Mouse (Mus musculus): ENCODE measurements at regions not wholly inside any gene's neighbourhood (a gene's known extent, or its start where the extent isn't known, plus 50 kb on each side); places are given as distances from the start of the nearest gene placed in this dataset.
A peak's percentile ranks its signal among the peaks of the same experiment; 100 is the strongest.

GRCm38 (mm10) chr7:72774031-72774770 lies 467.8 kb upstream of the Mctp2 start:
- H3K4me1 ChIP-seq (ENCODE audit: control insufficient read depth, insufficient read depth, low read length): no peaks in the 10 kb centered on the region
- DNase-seq (ENCODE audit: low spot score): no peak
- no peaks in the 10 kb centered on the region for H3K27me3 ChIP-seq (ENCODE audit: control insufficient read depth, insufficient read depth, low read length)
- no peak overlapping the region for H3K4me2 ChIP-seq (ENCODE audit: low read depth, low read length)
- no peak overlapping the region for H3K9ac ChIP-seq (replicated peaks; ENCODE audit: low read length)
- H3K4me3 ChIP-seq (ENCODE audit: low read depth, low read length): no peak overlapping the region
- ATAC-seq (replicated peaks; ENCODE audit: insufficient number of reproducible peaks, low FRiP score, low TSS enrichment, low read depth): peak; percentile 70; the same call in 1 of the 2 replicates
- H3K9me3 ChIP-seq (replicated peaks; ENCODE audit: control insufficient read depth, low read length): no peaks in the 10 kb centered on the region
- 79% methylated on average over 3 of the region's 3 CpGs for WGBS
- H3K27ac ChIP-seq (replicated peaks; ENCODE audit: low read depth, low read length): no peak overlapping the region
- H3K36me3 ChIP-seq (replicated peaks; ENCODE audit: control insufficient read depth, insufficient read depth, low read depth, low read length): no peaks in the 10 kb centered on the region

- DNase-seq (ENCODE audit: low spot score) (no peak), ATAC-seq (replicated peaks; ENCODE audit: insufficient number of reproducible peaks, low FRiP score, low TSS enrichment, low read depth) (no peak)
- H3K4me2 ChIP-seq (ENCODE audit: low read depth, low read length): no peak overlapping the region
- H3K9me3 ChIP-seq (replicated peaks; ENCODE audit: control insufficient read depth, low read length): no peaks in the 10 kb centered on the region
- 50% methylated on average over 3 of the region's 3 CpGs for WGBS
- no peaks in the 10 kb centered on the region for H3K4me1 ChIP-seq (ENCODE audit: control insufficient read depth, insufficient read depth, low read length)
- no peak overlapping the region for H3K9ac ChIP-seq (replicated peaks; ENCODE audit: low read length)
- no peaks in the 10 kb centered on the region for H3K36me3 ChIP-seq (replicated peaks; ENCODE audit: control insufficient read depth, insufficient read depth, low read depth, low read length)
- no peak overlapping the region for H3K27ac ChIP-seq (replicated peaks; ENCODE audit: low read depth, low read length)
- H3K27me3 ChIP-seq (ENCODE audit: control insufficient read depth, insufficient read depth, low read length): no peaks in the 10 kb centered on the region
- H3K4me3 ChIP-seq (ENCODE audit: low read depth, low read length): no peak overlapping the region
These were observed 468.3 kb upstream of the Mctp2 start for GRCm38 (mm10) chr7:72774771-72775119.

- no peak overlapping the region for H3K4me2 ChIP-seq (ENCODE audit: low read depth, low read length)
- no peaks in the 10 kb centered on the region for H3K36me3 ChIP-seq (replicated peaks; ENCODE audit: control insufficient read depth, insufficient read depth, low read depth, low read length)
- H3K27me3 ChIP-seq (ENCODE audit: control insufficient read depth, insufficient read depth, low read length): no peaks in the 10 kb centered on the region
- 76% methylated on average over 1 of the region's 1 CpGs for WGBS
- no peak for DNase-seq (ENCODE audit: low spot score)
- ATAC-seq (replicated peaks; ENCODE audit: insufficient number of reproducible peaks, low FRiP score, low TSS enrichment, low read depth): no peak
- no peaks in the 10 kb centered on the region for H3K9me3 ChIP-seq (replicated peaks; ENCODE audit: control insufficient read depth, low read length)
- H3K9ac ChIP-seq (replicated peaks; ENCODE audit: low read length): no peak overlapping the region
- no peak overlapping the region for H3K27ac ChIP-seq (replicated peaks; ENCODE audit: low read depth, low read length)
- no peaks in the 10 kb centered on the region for H3K4me1 ChIP-seq (ENCODE audit: control insufficient read depth, insufficient read depth, low read length)
- H3K4me3 ChIP-seq (ENCODE audit: low read depth, low read length): no peak overlapping the region
These were observed 480.9 kb upstream of the Mctp2 start for GRCm38 (mm10) chr7:72787306-72787705.

GRCm38 (mm10) chr7:72788261-72788660 lies 481.9 kb upstream of the Mctp2 start:
- Histone ChIP-seq H3K9me3 (replicated peaks; ENCODE audit: control insufficient read depth, low read length) (no peaks in the 10 kb centered on the region), H3K36me3 (replicated peaks; ENCODE audit: control insufficient read depth, insufficient read depth, low read depth, low read length) (no peaks in the 10 kb centered on the region), H3K27ac (replicated peaks; ENCODE audit: low read depth, low read length) (no peak overlapping the region), H3K9ac (replicated peaks; ENCODE audit: low read length) (no peak overlapping the region), H3K4me3 (ENCODE audit: low read depth, low read length) (no peak overlapping the region), H3K4me1 (ENCODE audit: control insufficient read depth, insufficient read depth, low read length) (no peaks in the 10 kb centered on the region), H3K4me2 (ENCODE audit: low read depth, low read length) (no peak overlapping the region), H3K27me3 (ENCODE audit: control insufficient read depth, insufficient read depth, low read length) (no peaks in the 10 kb centered on the region)
- DNase-seq (ENCODE audit: low spot score): peak; percentile 1
- ATAC-seq (replicated peaks; ENCODE audit: insufficient number of reproducible peaks, low FRiP score, low TSS enrichment, low read depth): no peak
- 31% methylated on average over 2 of the region's 2 CpGs for WGBS

GRCm38 (mm10) chr7:72822142-72822541 lies 515.7 kb upstream of the Mctp2 start:
- no peak for DNase-seq (ENCODE audit: low spot score)
- 75% methylated on average over 3 of the region's 3 CpGs for WGBS
- no peaks in the 10 kb centered on the region for H3K9me3 ChIP-seq (replicated peaks; ENCODE audit: control insufficient read depth, low read length)

DNA sequence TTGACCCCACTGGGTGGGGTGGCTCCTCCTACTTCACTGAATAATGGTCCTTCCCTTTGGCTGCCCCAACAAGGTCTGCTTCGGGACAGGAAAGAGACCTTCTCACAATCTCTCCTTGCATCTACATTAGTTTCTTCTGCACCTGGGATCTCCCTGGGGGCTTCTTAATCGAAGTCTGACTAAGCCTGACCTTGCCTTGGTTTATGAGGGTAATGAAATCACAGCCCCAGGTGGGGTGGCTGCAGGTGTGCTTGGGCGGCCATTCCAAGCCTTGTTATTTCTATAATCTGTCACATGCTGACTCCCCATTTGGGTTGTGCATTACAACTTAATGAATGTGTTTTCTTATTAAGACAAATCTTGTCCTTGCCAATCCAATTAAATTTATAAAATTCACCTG lies 520.2 kb upstream of the Mctp2 start:
- no peaks in the 10 kb centered on the region for H3K36me3 ChIP-seq (replicated peaks; ENCODE audit: control insufficient read depth, insufficient read depth, low read depth, low read length)
- H3K27me3 ChIP-seq (ENCODE audit: control insufficient read depth, insufficient read depth, low read length): no peaks in the 10 kb centered on the region
- no peak for ATAC-seq (replicated peaks; ENCODE audit: insufficient number of reproducible peaks, low FRiP score, low TSS enrichment, low read depth)
- no peak for DNase-seq (ENCODE audit: low spot score)
- no peak overlapping the region for H3K9ac ChIP-seq (replicated peaks; ENCODE audit: low read length)
- H3K4me3 ChIP-seq (ENCODE audit: low read depth, low read length): no peak overlapping the region
- no peaks in the 10 kb centered on the region for H3K4me1 ChIP-seq (ENCODE audit: control insufficient read depth, insufficient read depth, low read length)
- WGBS: 74% methylated on average over 3 of the region's 3 CpGs
- H3K9me3 ChIP-seq (replicated peaks; ENCODE audit: control insufficient read depth, low read length): no peaks in the 10 kb centered on the region
- H3K27ac ChIP-seq (replicated peaks; ENCODE audit: low read depth, low read length): no peak overlapping the region
- no peak overlapping the region for H3K4me2 ChIP-seq (ENCODE audit: low read depth, low read length)

More at GRCm38 (mm10) chr7:72822142-72822541, 515.7 kb upstream of the Mctp2 start:
- H3K27ac ChIP-seq (replicated peaks; ENCODE audit: low read depth, low read length): no peak overlapping the region
- no peak overlapping the region for H3K4me3 ChIP-seq (ENCODE audit: low read depth, low read length)
- H3K4me1 ChIP-seq (ENCODE audit: control insufficient read depth, insufficient read depth, low read length): no peaks in the 10 kb centered on the region
- ATAC-seq (replicated peaks; ENCODE audit: insufficient number of reproducible peaks, low FRiP score, low TSS enrichment, low read depth): no peak
- H3K4me2 ChIP-seq (ENCODE audit: low read depth, low read length): no peak overlapping the region
- H3K27me3 ChIP-seq (ENCODE audit: control insufficient read depth, insufficient read depth, low read length): no peaks in the 10 kb centered on the region
- no peak overlapping the region for H3K9ac ChIP-seq (replicated peaks; ENCODE audit: low read length)
- no peaks in the 10 kb centered on the region for H3K36me3 ChIP-seq (replicated peaks; ENCODE audit: control insufficient read depth, insufficient read depth, low read depth, low read length)

GRCm38 (mm10) chr7:72835423-72835822 lies 529.0 kb upstream of the Mctp2 start:
- Histone ChIP-seq H3K9me3 (replicated peaks; ENCODE audit: control insufficient read depth, low read length) (no peaks in the 10 kb centered on the region), H3K9ac (replicated peaks; ENCODE audit: low read length) (no peak overlapping the region), H3K36me3 (replicated peaks; ENCODE audit: control insufficient read depth, insufficient read depth, low read depth, low read length) (no peaks in the 10 kb centered on the region), H3K4me2 (ENCODE audit: low read depth, low read length) (no peak overlapping the region), H3K27me3 (ENCODE audit: control insufficient read depth, insufficient read depth, low read length) (no peaks in the 10 kb centered on the region), H3K4me3 (ENCODE audit: low read depth, low read length) (no peak overlapping the region), H3K4me1 (ENCODE audit: control insufficient read depth, insufficient read depth, low read length) (no peaks in the 10 kb centered on the region), H3K27ac (replicated peaks; ENCODE audit: low read depth, low read length) (no peak overlapping the region)
- ATAC-seq (replicated peaks; ENCODE audit: insufficient number of reproducible peaks, low FRiP score, low TSS enrichment, low read depth) (no peak), DNase-seq (ENCODE audit: low spot score) (no peak)
- 89% methylated on average over 1 of the region's 1 CpGs for WGBS

DNA sequence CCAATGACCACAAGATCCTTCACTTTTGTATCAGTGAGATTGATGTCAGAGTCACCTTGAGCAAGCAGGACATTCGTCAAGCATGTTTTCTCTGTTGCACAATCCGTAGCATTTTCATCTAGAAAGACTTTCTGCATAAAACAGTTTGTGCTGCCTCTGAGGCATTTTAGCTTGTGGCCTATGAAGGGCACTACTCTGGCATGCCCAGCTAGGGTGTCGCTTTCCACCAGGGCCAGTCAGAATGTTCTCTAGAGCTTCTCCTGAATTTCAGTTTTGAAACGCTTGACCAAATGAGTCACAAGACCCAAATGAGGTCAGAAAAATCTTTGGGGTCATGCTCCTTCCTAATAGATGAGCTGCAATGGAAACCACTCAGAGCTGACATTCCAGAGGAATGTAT lies 529.6 kb upstream of the Mctp2 start:
- no peak overlapping the region for H3K27ac ChIP-seq (replicated peaks; ENCODE audit: low read depth, low read length)
- DNase-seq (ENCODE audit: low spot score) (no peak), ATAC-seq (replicated peaks; ENCODE audit: insufficient number of reproducible peaks, low FRiP score, low TSS enrichment, low read depth) (no peak)
- 76% methylated on average over 4 of the region's 4 CpGs for WGBS
- H3K27me3 ChIP-seq (ENCODE audit: control insufficient read depth, insufficient read depth, low read length): no peaks in the 10 kb centered on the region
- H3K4me2 ChIP-seq (ENCODE audit: low read depth, low read length): no peak overlapping the region
- H3K4me3 ChIP-seq (ENCODE audit: low read depth, low read length): no peak overlapping the region
- no peaks in the 10 kb centered on the region for H3K4me1 ChIP-seq (ENCODE audit: control insufficient read depth, insufficient read depth, low read length)
- H3K36me3 ChIP-seq (replicated peaks; ENCODE audit: control insufficient read depth, insufficient read depth, low read depth, low read length): no peaks in the 10 kb centered on the region
- H3K9ac ChIP-seq (replicated peaks; ENCODE audit: low read length): no peak overlapping the region
- no peaks in the 10 kb centered on the region for H3K9me3 ChIP-seq (replicated peaks; ENCODE audit: control insufficient read depth, low read length)

Measured in embryonic facial prominence, embryonic 11.5 days (tissue).